Mouse (Mus musculus): ENCODE measurements around the gene Tff1.

DNA sequence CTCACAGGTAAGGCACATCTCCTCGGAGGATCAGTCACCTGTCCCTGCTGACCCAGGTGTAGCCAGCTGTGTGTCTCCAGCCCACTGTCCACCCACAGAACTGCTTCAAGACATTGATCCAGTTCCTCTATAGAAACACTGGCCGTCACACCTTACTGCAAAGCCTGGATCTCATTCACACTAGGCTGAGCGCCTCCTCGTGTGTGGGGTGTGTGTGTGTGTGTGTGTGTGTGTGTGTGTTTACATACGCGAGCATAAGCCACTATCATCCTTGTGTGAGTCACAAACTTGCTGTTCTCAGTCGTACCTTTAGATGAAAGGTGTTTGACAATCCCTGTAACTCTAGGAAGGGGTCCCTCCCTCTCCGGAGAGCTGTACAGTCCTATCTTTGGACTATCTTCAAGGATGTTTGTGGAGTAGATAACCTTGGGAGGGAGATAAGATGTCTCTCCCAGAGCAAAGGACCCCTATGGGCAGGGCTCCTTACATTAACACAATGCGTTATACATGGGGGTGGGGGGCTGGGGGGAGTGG is 12.0 kb downstream of the Tff1 start:
- TF ChIP-seq TBP (conservative IDR thresholded peaks at IDR 0.05; ENCODE audit: low read depth, low read length) (no peak), MEF2A (IDR thresholded peaks at IDR 0.05; ENCODE audit: borderline replicate concordance, low read depth, low read length) (no peak), HCFC1 (IDR thresholded peaks at IDR 0.05; ENCODE audit: low read depth, low read length) (no peak), SMC3 (IDR thresholded peaks at IDR 0.05; ENCODE audit: low read depth, low read length) (no peak), NELFE (IDR thresholded peaks at IDR 0.05; ENCODE audit: low read depth, low read length) (no peak), POLR2A (IDR thresholded peaks at IDR 0.05; ENCODE audit: low read depth, low read length) (no peak), CHD2 (IDR thresholded peaks at IDR 0.05; ENCODE audit: low read length) (no peak), RCOR1 (conservative IDR thresholded peaks at IDR 0.05; ENCODE audit: low read depth, low read length) (no peak)
